Mouse (Mus musculus): ENCODE measurements around the gene Olfr951.

The Olfr951 gene

DNA sequence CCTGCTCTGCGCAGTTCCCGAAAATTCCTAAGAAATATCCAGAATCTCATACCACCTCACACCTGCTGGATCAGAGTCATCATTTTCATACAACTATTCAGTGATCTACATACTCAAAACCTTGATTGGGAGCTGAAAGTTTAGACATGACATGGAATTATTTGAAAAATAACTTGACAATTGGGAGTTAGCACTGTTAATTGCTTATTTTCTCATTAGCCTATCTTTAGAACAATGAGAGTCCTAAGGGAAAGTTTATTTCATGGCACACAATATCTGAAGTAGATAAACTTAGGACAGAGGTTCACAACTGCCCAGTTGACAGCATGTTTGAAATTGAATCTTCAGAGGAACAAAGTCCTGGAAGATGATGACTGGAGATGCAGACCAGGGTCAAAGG, at the start of gene Olfr951:
TSS of gene Olfr951 (plus strand) at position 301 of the 400 bp plus-strand sequence.
- no peak for DNase-seq

- no peak for DNase-seq
Measured at GRCm38 (mm10) chr9:39427048-39427447, 39.8 kb downstream of the Olfr951 start, which contains the start of gene Olfr952. TSS of gene Olfr952 (minus strand) at chr9:39427148.
